Mouse (Mus musculus) spleen, postnatal 14 days (tissue): ENCODE data around the gene Tbc1d8.
A peak's percentile ranks its signal among the peaks of the same experiment; 100 is the strongest.

Experiments used
- DNase-seq, 2 experiments: peaks; one replicate each; pipeline ENCODE4 v3.0.0; 2021 to 2022; ENCODE audit warnings: low spot score in 2 of 2

Tbc1d8 gene

GRCm38 (mm10) chr1:39446178-39446577, 32.4 kb downstream of the Tbc1d8 start:
- no peak for DNase-seq

GRCm38 (mm10) chr1:39445303-39446050, 33.1 kb downstream of the Tbc1d8 start:
- no peak for DNase-seq

GRCm38 (mm10) chr1:39443764-39444163, 34.8 kb downstream of the Tbc1d8 start:
- no peak for DNase-seq

GRCm38 (mm10) chr1:39441686-39442085, 36.9 kb downstream of the Tbc1d8 start:
- DNase-seq: no peak

GRCm38 (mm10) chr1:39439661-39440548, 38.6 kb downstream of the Tbc1d8 start:
- DNase-seq: no peak

GRCm38 (mm10) chr1:39438629-39439028, 39.9 kb downstream of the Tbc1d8 start:
- DNase-seq: no peak

GRCm38 (mm10) chr1:39434264-39434663, 44.3 kb downstream of the Tbc1d8 start:
- DNase-seq: no peak

- no peak for DNase-seq
Measured at GRCm38 (mm10) chr1:39430020-39430419, 48.5 kb downstream of the Tbc1d8 start.

GRCm38 (mm10) chr1:39429015-39429414, 49.5 kb downstream of the Tbc1d8 start:
- DNase-seq: no peak

GRCm38 (mm10) chr1:39428280-39428679, 50.3 kb downstream of the Tbc1d8 start:
- no peak for DNase-seq

- DNase-seq: no peak
Measured at GRCm38 (mm10) chr1:39425497-39425896, 53.1 kb downstream of the Tbc1d8 start.

- no peak for DNase-seq
Measured at GRCm38 (mm10) chr1:39420987-39421386, 57.6 kb downstream of the Tbc1d8 start.

- DNase-seq: no peak
Measured at GRCm38 (mm10) chr1:39418852-39419251, 59.7 kb downstream of the Tbc1d8 start.

- DNase-seq: peak in 1 of 2 experiments; percentile 15
Measured at GRCm38 (mm10) chr1:39417817-39418216, 60.7 kb downstream of the Tbc1d8 start.

- no peak for DNase-seq
Measured at GRCm38 (mm10) chr1:39410085-39410821, 68.3 kb downstream of the Tbc1d8 start.

- DNase-seq: no peak
Measured at GRCm38 (mm10) chr1:39408668-39409067, 69.9 kb downstream of the Tbc1d8 start.

GRCm38 (mm10) chr1:39408123-39408522, 70.4 kb downstream of the Tbc1d8 start:
- no peak for DNase-seq

GRCm38 (mm10) chr1:39407108-39407507, 71.4 kb downstream of the Tbc1d8 start:
- DNase-seq: no peak

- no peak for DNase-seq
Measured at GRCm38 (mm10) chr1:39400173-39400572, 78.4 kb downstream of the Tbc1d8 start.

- DNase-seq: no peak
Measured at GRCm38 (mm10) chr1:39399228-39399627, 79.3 kb downstream of the Tbc1d8 start.

GRCm38 (mm10) chr1:39398284-39398683, 80.3 kb downstream of the Tbc1d8 start:
- no peak for DNase-seq

- DNase-seq: no peak
Measured at GRCm38 (mm10) chr1:39396347-39396746, 82.2 kb downstream of the Tbc1d8 start.
